Mouse (Mus musculus) ovary, postnatal 14 days (tissue): ENCODE measurements around the gene Blnk.

Source experiments
- DNase-seq: peaks from one replicate; pipeline ENCODE4 v3.0.0; 2022; ENCODE audit warnings: low spot score

Gene Blnk

DNA sequence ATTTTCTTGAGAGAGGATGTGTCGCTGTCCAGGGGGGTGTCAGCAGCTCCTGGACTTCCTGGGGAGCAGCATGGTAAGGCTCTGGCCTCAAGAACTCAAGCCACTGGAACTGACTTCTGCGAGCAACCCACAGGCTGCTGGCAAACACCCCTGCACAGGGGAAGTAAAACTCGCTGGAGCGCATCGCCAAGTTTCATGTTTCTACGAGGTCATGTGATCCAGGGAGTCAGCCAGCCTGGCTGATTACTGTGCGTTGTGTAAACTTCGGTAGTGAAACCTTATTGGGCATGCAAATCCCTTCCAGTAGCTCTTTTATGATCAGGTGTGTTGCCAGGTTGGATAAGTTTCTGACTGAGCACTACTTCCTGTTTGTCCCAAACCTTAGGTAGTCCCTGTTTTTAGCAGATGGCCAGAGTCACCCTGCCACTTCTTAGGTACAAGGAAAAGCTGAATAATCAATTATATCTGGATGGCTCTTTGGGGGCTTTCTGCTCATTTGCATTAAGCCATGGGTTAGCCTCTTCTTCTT lies at the start of gene Blnk:
Gene Blnk (minus strand): TSS at position 479 of the 529 bp plus-strand sequence.
- DNase-seq, result peak; percentile 40

DNA sequence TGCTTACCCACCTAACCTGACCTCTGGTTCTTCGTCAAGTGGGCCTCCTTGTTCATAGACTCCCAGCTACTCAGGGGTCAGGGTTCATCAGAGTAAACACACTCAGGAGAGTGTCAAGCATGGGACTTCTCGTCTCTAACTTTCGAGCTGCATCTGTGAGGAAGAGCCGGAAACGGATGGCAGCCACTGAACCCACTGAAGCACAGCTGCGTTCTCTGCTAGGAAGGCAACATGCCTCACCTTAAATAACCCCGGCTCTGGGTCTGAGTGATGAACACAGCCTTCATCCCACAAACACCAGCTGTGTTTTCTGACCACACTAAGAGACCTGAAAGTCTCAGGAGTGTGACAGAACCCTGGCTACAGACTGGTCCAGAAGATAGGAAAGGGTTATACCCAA lies 44.8 kb upstream of the Blnk start:
- no peak for DNase-seq

DNA sequence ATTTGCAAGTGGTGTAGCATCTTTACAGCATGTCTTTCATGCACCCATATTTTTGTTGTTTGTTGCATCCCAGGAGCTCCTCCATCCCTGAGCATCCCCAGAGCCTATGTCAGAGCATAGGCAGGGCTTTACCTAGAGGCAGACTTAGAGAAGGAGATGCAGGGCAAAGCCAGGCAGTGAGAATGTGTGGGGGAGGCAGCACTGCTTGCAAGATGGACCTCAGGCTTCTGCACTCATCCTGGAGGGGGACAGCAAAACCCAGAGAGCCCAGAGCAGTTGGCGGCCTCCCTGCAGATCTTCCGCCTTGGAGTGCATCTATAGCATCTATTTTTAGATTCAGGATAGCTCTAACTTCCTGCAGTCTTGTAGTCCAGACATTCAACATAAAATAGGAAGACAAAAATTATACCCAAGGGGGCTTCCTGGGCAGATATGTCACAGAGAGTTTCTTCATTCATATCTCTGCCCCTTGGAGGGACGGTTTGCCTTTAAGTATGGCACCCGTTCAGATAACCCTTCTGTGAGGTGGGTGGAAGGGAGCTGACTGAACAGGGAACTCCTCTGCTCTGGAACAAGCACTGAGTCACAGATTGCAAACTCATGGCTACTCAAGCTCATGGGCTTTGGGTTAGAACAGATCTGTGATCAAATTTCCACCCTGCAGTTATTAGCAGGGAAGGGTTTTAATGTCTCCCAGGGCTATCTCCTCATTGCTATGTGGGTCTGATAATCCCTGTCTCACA lies 41.6 kb upstream of the Blnk start:
- DNase-seq, result no peak

DNA sequence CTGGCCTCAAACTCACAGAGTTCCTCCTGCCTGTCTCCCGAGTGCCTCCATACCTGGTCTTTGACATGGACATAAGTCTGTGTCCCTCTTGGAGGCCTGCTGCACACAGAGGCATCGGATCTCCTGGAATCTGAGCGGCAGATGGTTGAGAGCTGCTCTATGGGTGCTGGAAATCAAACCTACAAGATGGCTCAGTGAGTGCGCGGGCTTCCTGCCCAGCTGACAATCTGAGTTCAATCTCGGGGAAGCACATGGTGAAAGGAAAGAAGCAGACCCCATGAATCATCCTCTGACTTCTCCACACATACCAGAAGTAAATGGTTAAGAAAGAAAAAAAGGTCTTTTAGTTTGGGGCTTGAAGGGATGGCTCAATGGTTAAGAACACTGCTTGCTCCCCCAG lies 37.5 kb upstream of the Blnk start:
- DNase-seq, result no peak

DNA sequence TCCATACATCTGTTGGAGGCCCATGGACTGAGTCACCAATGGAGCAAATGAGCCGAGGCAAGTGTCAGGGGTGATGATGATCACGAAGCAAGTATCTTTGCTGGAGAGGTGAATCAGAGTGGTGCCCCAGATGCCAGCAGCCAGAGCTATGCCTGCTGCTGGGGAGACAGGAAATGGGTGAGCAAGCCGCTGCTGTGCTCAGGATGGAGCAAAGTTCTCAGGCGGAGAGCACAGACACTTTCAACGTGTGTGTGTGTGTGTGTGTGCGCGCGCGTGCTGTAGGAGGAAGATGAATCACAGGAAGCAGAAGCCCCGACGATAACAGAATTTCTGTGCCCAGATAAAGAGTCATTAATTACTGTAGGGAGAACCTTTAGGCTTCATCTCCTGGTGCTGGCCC lies 36.7 kb upstream of the Blnk start:
- no peak for DNase-seq

DNA sequence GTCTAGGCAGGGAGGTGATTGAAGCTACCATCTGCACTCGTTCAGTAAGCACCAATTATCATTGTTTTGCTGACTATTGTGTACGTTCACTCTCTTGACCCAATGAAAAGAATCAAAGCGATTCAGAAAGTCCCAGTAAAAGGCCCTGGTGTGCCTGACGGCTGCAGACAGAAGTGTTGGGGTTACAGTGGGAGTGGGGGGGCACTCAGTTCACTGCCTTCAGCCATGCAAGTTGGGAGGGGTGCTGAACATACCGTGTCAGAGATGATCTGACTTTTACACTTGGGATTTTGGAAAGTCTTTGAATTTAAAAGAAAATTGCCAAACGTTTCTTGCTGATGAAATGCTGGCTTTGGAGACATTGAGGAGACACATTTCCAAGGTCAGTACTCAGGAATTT lies 35.8 kb upstream of the Blnk start:
- DNase-seq, result no peak

DNA sequence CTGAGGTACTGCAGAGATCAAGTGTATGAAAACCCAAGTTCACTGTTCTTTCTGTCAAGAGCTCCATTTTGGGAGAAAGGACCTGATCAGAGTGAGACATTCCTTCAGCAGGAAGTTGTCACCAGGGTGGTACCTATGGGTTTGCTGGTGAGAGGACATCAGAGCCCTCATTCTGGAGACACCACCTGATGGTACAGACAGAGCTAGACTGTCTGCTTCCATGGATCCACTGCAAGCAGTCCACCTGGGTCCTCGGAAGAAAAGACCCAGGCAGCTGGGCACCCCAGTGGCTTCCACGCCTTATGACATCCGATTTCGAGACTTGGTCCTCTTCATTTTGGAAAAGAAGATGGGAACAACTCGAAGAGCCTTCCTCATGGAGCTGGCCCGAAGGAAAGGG lies 34.9 kb upstream of the Blnk start, which contains the start of gene Dntt:
Gene Dntt (plus strand): TSS at position 57 of the 400 bp plus-strand sequence.
- DNase-seq, result no peak

DNA sequence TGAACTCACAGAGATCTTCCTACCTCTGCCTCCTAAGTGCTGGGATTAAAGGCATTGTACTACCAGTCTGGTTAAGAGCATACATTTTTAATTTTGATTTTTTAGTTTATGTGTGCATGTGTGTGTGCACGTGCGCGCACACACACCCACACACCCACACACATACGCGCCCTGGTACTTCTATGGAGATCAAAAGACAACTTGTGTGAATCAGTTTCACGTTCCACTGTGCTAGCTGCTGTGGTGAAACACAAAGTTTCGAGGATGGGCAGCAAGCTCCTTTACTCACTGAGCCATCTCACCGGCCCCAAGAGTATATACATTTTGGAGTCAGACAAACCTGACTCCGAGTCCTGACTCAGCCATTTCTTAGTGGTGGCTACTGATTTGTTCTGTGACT lies 33.3 kb upstream of the Blnk start:
- DNase-seq, result no peak

DNA sequence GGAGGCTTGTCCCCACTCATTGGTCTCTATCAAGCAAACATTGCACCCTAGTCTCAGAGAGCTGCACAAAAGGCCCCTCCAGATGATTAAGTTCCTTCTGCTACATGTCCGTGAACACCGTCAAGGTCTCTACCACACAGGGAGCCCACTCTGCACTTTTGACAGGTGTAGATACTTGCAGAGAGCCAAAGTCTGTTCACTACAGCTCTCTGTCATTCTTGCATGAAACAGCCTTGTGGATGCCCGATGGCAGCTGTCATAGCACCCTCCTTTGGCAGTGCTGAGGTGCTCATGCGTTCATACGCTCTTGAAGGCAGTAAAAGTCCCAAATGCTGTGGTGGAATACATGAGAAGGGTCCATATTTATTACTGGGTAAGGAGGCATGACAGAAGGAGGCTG lies 32.7 kb upstream of the Blnk start:
- DNase-seq, result no peak

DNA sequence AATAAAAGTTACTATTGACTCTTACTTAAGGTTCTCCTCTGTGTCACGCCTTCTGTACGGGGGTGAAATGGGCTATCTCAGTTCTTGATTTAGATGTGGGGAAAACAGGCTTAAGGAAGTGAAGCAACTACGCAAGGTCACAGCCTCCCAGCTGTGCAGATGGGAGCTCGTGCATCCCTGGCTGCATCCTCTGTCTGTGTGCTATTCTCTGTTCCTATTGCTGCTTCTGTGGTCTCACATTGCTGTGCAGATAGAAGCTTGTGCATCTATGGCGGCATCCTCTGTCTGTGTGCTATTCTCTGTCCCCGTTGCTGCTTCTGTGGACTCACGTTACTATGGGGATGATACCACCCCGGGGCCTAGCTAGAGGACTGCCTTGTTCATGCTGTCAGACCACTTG lies 32.2 kb upstream of the Blnk start:
- no peak for DNase-seq

DNA sequence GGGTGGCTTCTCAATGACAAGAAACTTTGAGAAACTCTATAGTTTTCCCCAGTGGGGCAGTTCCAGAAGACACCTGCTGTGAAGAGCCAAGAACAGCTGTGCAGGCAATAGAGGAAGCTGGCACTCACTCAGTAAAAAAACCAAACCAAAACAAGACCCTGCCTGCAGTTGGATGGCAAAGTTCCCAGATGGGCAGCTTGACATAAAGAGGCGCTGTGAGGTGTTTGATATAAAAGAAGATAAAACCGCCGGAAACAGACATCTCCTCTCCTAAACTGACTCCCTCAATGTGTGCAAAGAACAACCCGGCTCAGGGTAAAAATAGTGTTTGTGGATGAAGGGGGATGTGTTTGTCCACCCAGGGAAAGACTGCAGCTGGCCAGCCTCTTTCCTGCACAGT lies 27.9 kb upstream of the Blnk start:
- no peak for DNase-seq

DNA sequence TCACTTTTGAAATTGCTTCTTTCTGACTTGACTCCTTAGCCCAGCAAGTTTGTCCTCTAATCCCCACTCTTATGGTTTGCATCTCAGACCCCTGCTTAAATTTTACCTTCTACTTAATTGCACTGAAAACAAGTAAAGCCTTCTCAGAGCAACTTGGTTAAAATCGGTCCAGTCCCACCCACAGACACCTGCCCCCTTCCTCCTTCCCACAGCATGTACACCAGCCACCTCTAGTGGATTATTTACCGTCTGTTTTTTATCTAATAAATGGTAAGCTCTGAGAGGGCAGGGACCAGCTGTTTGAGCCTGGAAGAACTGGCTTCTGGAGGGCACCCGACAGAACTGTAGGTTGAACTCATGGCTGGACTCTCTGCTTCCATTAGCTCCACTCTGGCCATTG lies 26.2 kb upstream of the Blnk start:
- no peak for DNase-seq

DNA sequence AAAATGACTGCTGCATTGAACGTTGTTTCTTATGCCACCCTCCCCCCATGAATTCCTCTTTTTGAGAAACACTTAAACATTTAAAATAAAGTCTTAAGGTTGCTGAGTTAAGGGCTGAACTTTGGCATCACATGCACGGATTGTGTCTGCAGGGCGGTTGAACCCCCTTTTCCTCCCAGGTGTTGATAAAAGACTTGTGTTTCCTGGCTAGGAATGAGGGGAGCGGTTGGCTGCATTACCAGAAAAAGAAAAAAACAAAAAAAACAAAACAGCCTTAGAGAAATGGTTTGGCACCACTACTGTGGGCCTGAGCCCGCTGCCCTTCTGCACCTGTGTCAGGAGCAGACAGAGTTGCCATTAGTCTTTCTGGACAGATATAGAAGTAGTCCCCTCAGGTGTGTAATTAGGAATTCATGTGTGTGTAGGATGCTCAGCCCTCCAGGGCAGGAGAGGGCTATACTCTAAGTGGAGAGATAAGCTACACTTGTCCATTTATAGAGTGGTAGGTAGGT lies 24.9 kb upstream of the Blnk start:
- DNase-seq, result no peak

DNA sequence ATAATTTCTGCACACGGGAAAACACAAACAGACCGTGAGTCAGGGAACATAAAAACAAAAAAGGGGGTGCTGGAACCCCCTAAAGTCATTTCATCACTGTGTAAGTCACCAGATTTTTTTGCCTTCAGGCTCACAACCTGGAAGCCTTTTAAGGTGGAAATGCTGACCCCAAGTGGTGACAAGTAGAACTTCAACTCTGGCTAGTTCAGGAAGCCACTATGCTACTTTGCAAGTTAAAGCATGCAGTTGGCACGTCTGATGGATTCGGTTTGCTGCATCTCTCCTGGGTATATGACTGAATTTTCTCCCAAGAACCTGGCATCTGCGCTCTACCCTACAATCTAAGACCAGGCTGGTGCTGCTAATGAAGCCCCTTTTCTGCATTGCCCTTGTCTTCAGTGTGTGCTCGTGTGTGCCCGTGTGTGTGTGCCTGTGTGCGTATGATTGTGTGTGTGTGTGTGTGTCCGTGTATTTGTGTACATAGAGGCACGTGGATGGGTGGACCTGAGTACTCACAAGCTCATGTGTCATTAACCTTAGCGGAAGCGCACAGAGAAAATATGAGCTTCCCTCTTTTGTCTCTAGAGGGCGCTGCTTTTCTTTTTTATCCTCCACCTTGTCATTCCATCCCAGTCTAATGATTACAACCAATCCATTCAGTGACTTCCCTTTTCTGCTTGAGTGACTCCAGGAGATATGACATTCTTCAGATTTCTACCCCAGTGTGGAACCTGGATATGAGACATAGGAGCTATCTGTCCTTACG lies 21.8 kb upstream of the Blnk start:
- peak; percentile 42 for DNase-seq

DNA sequence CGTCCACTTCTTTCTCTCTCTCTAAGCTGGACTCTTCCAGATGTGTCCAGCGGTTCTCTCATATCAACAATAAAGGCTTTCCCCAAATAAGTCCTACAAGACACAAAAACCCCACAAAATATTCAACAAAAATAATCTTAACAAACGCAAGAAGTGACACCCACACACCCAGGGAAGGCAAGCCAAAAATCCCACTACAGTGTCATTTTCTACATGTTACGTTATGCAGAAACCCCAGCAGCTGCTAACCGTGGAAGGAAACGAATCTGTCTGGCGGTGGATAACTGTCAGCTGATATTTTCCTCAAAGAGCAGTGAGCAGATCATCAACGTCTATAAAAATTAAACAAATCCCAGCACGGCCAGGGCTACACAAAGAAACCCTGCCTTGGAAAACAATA lies 19.7 kb upstream of the Blnk start:
- no peak for DNase-seq

DNA sequence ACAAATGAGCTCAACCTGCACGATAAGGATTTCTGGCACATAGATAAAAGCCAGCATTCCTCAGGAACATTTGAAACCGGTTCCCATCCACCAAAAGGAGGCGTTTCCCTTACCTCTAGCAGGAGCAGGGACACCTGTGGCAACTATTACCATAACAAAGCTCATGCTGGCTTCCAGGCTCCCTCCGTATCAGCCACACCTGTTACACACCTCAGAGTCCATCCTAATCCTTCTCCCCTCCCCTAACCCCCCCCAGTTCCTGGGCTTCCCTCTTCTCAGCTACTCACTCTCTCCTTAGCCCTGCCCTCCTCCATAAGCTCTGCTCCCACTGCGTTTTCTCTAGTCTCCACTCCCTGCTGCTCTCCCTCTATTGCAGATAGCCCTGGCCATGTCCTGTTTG lies 19.3 kb upstream of the Blnk start:
- DNase-seq, result no peak

DNA sequence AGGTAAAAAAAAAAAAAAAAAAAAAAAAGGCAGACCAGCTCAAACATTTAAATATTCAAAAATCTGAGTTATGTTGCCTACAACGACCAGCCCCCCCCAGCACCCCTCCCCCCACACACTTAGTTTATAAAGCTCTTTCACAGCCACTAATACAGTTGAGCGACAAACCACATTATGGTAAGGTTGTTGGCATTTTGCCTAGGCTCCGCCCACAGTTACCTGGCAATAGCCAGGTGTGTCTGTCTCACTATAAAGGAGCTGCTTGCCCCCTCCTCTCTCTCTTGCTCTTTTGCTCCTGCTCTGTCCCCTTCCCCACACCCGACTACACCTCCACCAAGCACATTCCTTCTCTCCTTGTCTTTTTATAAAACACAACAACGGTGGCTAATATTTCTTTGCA lies 17.3 kb upstream of the Blnk start:
- DNase-seq, result no peak

DNA sequence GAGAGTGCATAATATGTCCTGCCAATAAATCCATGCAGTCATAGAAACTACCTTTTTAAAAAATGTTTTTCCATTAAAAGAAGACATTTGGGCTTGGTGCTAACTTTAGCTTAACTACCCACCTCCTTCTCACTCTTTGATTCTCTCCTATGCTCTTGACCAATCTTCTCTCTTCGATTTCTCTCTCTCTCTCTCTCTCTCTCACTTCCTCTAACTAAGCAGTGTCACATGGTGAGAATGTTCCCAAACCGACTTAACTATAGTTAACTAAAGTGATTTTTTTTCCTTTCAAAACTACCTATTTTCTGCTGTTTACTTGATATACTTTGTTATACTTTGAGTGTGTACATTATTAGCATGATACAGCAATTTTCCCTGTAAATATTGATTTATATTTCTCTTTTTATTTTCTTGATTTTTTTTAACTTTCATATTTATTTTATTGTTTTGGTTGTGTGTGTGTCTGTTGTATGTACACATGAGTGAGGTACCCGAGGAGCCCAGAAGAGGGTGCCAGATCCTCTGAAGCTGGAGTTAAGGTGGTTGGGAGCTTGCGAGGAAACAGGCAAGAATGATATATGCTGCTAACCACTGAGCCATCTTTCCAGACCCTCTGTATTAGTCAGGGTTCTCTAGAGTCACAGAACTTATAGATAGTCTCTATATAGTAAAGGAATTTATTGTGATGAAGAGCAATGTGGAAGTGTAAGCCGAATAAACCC lies 14.5 kb upstream of the Blnk start:
- no peak for DNase-seq

DNA sequence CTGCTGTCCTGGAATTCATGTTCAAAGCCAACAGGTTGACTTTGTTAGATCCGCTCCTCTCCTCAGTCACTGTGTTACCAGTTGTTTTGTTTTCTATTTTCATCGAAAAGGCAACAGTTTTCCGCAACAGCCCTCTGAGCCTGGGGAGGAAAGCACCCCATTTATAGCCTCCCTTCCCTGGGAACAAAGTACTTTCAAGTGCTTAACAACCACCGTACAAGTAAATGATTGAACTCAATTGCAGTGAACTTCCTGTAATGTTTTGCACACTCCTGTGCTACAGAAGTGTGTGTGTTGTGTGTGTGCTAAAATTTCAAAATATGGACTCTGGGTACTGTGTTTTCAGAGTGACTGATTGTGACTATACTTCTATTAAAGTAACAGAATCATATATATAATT lies 13.4 kb upstream of the Blnk start:
- no peak for DNase-seq

DNA sequence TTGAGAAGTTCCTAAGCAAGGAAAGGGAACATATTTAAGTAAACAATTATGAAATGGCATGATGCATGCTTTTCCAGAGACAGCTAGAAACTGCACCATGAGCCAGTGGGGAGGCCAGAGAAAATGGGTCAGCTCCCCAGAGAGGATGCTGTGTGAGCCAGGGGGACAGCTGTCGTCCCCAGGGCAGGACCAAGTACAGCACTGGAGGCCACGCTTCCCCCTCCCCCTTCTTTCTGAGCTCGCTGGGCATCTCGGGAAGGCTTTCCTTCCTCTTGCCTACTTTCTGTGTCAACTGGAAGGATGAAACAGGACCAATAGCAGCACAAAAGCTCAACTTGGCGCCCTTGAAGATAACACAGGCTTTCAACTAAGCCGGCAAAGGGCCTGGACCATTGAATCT lies 13.0 kb upstream of the Blnk start:
- DNase-seq, result no peak

DNA sequence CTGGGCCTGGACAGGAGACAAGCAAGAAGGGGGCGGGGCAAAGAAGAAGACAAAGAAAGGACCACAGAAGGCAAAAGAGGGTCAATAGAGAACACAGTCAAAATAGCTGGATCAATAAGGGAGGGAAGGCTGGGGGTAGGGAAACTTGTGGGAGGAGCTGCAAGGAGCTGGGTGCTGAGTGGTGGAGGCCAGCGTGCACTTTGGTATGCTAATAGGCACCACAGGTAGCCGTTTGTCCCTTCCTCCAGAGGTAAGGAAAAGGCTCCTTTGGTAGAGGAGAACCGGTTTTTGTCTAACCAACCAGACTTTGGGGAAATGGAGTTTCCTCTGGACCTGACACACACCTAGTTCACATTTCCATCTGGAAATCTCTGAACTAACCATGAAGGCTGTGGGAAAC lies 12.3 kb upstream of the Blnk start:
- DNase-seq, result no peak

DNA sequence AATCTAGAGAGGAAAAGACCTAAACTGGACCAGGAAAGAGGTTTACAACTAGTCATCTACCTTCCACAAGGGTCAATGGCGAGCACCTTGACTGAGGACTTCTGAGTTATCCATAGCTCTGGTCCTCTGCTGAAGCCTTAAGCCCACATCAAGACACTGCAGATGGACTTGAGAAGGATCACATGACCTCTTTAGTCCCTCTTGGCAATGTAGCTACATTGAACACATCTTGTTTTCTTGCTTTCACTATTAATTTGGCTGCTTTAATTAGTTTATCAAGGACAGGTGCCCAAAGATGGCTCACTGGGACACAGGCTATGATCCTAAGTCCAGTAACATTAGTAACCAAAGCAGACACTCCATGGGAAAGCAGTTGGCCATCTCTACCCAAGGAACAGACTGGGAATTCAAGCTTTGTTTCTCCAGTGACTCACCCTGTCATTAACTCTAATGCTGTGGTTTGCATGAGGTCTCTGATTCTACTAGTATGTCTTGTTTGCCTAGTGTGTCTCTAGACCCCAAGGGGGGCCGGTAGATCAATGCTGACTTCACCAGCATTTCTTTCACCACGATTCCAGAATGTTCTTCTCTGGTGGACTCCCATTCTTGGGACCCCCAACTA lies 9.5 kb upstream of the Blnk start:
- no peak for DNase-seq
